Mouse (Mus musculus) MEL (cell line): ENCODE results near the gene Nomo1.

Experiments
- CHD2 ChIP-seq: IDR thresholded peaks from 2 replicates; pipeline ENCODE4 v1.6.1; 2011; ENCODE audit warnings: low read length, improper control_type of control experiment
- CTCF ChIP-seq, 3 experiments: IDR thresholded peaks in 2 of 3; conservative IDR thresholded peaks in 1 of 3; 2 replicates each; pipeline ENCODE4 v1.5.1; 2011 to 2012; ENCODE audit warnings: low read length in 3 of 3, low read depth in 2 of 3, mild to moderate bottlenecking in 2 of 3, improper control_type of control experiment in 1 of 3, inconsistent platforms in 1 of 3, mixed read lengths in 1 of 3, moderate library complexity in 1 of 3; ENCODE audit not compliant: control insufficient read depth in 1 of 3, insufficient read depth in 1 of 3, poor library complexity in 1 of 3, severe bottlenecking in 1 of 3
- E2F4 ChIP-seq: IDR thresholded peaks from 2 replicates; pipeline ENCODE4 v1.6.1; 2011; ENCODE audit warnings: low read depth, low read length, improper control_type of control experiment, borderline replicate concordance
- HCFC1 ChIP-seq: IDR thresholded peaks from 2 replicates; pipeline ENCODE4 v1.6.1; 2012; ENCODE audit warnings: low read depth, mild to moderate bottlenecking, inconsistent platforms, low read length, improper control_type of control experiment, moderate library complexity
- JUND ChIP-seq: IDR thresholded peaks from 2 replicates; pipeline ENCODE4 v1.6.1; 2011; ENCODE audit warnings: low read depth, mild to moderate bottlenecking, improper control_type of control experiment, low read length
- MYB ChIP-seq: IDR thresholded peaks from 2 replicates; pipeline ENCODE4 v1.6.1; 2011; ENCODE audit warnings: mild to moderate bottlenecking, low read depth, low read length, improper control_type of control experiment
- NELFE ChIP-seq: IDR thresholded peaks from 2 replicates; pipeline ENCODE4 v1.6.1; 2011; ENCODE audit warnings: low read depth, low read length, improper control_type of control experiment
- POLR2A ChIP-seq, 2 experiments: IDR thresholded peaks; 2 replicates each; pipeline ENCODE4 v1.6.1; 2011 to 2012; ENCODE audit warnings: low read length in 2 of 2, mild to moderate bottlenecking in 2 of 2, control low read depth in 1 of 2, improper control_type of control experiment in 1 of 2, low read depth in 1 of 2, moderate library complexity in 1 of 2; ENCODE audit not compliant: control insufficient read depth in 1 of 2, insufficient read depth in 1 of 2, poor library complexity in 1 of 2
- POLR2AphosphoS2 ChIP-seq: IDR thresholded peaks from 2 replicates; pipeline ENCODE4 v1.6.1; 2011; ENCODE audit warnings: low read length, improper control_type of control experiment
- POLR2AphosphoS5 ChIP-seq: IDR thresholded peaks from 2 replicates; pipeline ENCODE4 v1.6.1; 2012; ENCODE audit warnings: low read depth, borderline replicate concordance, mild to moderate bottlenecking, inconsistent platforms, low read length, moderate library complexity, mixed read lengths
- TAL1 ChIP-seq: IDR thresholded peaks from 2 replicates; pipeline ENCODE4 v1.6.1; 2012; ENCODE audit warnings: mild to moderate bottlenecking, inconsistent platforms, low read length, moderate library complexity, mixed read lengths
- ZC3H11A ChIP-seq: IDR thresholded peaks from 2 replicates; pipeline ENCODE4 v1.6.1; 2012; ENCODE audit warnings: low read depth, mild to moderate bottlenecking, inconsistent platforms, low read length, improper control_type of control experiment

DNA sequence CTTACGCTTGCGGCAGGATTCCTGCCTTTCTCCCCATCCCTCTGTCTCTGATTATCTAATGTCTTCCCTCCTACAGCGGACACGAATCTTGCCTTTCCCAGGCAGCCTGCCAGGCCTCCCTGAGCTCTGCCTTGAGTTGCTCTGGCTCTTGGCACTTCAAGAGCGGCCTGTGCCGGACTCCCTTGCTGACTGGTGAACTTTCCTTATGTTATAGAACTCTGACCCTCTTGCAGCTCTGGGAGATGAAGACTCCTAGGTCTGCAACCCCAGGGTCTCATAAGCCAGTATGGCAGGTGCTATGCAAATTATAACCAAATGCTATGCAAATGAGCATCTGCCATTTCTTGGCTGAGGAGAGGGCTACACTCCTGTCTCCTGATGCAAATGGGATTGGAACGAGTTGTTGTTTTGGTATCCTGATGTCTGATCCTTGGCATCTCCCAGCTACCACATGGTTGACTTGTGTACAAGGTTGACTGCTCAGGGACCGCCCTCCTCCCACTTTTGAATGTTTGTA lies 69.6 kb downstream of the Nomo1 start:
- no peak for TF ChIP-seq CTCF (IDR thresholded peaks at IDR 0.05 in 2 of 3, conservative IDR thresholded peaks at IDR 0.05 in 1 of 3; ENCODE audit: control insufficient read depth in 1 of 3, insufficient read depth in 1 of 3, low read depth in 2 of 3, low read length in 3 of 3, poor library complexity in 1 of 3, severe bottlenecking in 1 of 3)
- no peak for TF ChIP-seq HCFC1
- no peak for TF ChIP-seq ZC3H11A
- TF ChIP-seq NELFE, result no peak
- no peak for TF ChIP-seq JUND
- TF ChIP-seq POLR2AphosphoS2, result no peak
- no peak for TF ChIP-seq TAL1
- no peak for TF ChIP-seq E2F4
- no peak for TF ChIP-seq POLR2A (IDR thresholded peaks at IDR 0.05; ENCODE audit: control insufficient read depth in 1 of 2, insufficient read depth in 1 of 2, low read depth in 1 of 2, low read length in 2 of 2, poor library complexity in 1 of 2)
- TF ChIP-seq POLR2AphosphoS5, result no peak
- TF ChIP-seq CHD2, result no peak
- TF ChIP-seq MYB, result no peak
